Mouse (Mus musculus) hindbrain, postnatal 0 days (tissue): ENCODE measurements around the gene Coch. TPM values are rescaled to one million over a fixed set of nuclear protein-coding genes. Genes with fewer than 3 reads are reported as not detected.

Experiments used
- ATAC-seq: fragments of 200-750 bp; cut with Nextera tagmentation; 2 replicates; pipeline ENCODE4 v1.8.0; 2017; ENCODE audit warnings: mild to moderate bottlenecking, moderate TSS enrichment, moderate library complexity
- DNase-seq: peaks from one replicate; pipeline ENCODE4 v3.0.0-alpha.2; 2015; ENCODE audit warnings: low spot score
- H3K27ac ChIP-seq: fragments of 300-500 bp; sonication (generic); 2 replicates; pipeline ENCODE4 v1.5.1; 2014; ENCODE audit warnings: mild to moderate bottlenecking
- H3K27me3 ChIP-seq: fragments of 300-500 bp; sonication (generic); 2 replicates; pipeline ENCODE4 v1.6.1; 2014; ENCODE audit warnings: low read length, mixed read lengths; ENCODE audit not compliant: insufficient read depth
- H3K36me3 ChIP-seq: fragments of 300-500 bp; sonication (generic); 2 replicates; pipeline ENCODE4 v1.6.1; 2014; ENCODE audit warnings: low read length, mixed read lengths; ENCODE audit not compliant: insufficient read depth
- H3K4me1 ChIP-seq: fragments of 300-500 bp; sonication (generic); 2 replicates; pipeline ENCODE4 v1.6.1; 2014; ENCODE audit warnings: antibody characterized with exemption, low read length, mixed read lengths; ENCODE audit not compliant: insufficient read depth
- H3K4me2 ChIP-seq: fragments of 300-500 bp; sonication (generic); 2 replicates; pipeline ENCODE4 v1.6.1; 2014; ENCODE audit warnings: low read depth, mild to moderate bottlenecking, low read length, moderate library complexity, mixed read lengths
- H3K4me3 ChIP-seq: fragments of 300-500 bp; sonication (generic); 2 replicates; pipeline ENCODE4 v1.5.1; 2014; ENCODE audit warnings: low read length
- H3K9ac ChIP-seq: fragments of 300-500 bp; sonication (generic); replicated peaks from 2 replicates; pipeline ENCODE4 v1.6.1; 2014; ENCODE audit warnings: mild to moderate bottlenecking, low read length, moderate library complexity, mixed read lengths
- H3K9me3 ChIP-seq: fragments of 300-500 bp; sonication (generic); 2 replicates; pipeline ENCODE4 v1.6.1; 2016; ENCODE audit warnings: low read length, mixed read lengths
- CTCF ChIP-seq: IDR thresholded peaks from 2 replicates; pipeline ENCODE4 v1.5.1; 2016; ENCODE audit warnings: antibody characterized with exemption, control low read depth, low read depth
- WGBS: fragments of 180-500 bp; shearing (Covaris S2); extraction: QIAGEN DNeasy Blood & Tissue Kit; methylation state at CpG from one replicate; pipeline ENCODE4 v1.1.7; 2014; 5-methylcytosine and 5-hydroxymethylcytosine counted together
- polyA plus RNA-seq: library from polyadenylated mRNA; unstranded; fragments of >200 nt; fragmentation: Nextera tagmentation; extraction: Ambion mirVana; gene quantifications from 2 replicates; pipeline ENCODE4 v1.2.1, GENCODE M21; 2015
- total RNA-seq: library from RNA; depleted of rRNA; stranded (reverse); fragments of >200 nt; gene quantifications from 2 replicates; pipeline ENCODE4 v1.2.3, GENCODE M21; 2014; rRNA removed

Coch gene
- total RNA-seq (28.5 and 50.7 TPM in 2 replicates), polyA plus RNA-seq (23.8 and 25.2 TPM in 2 replicates)

- peak within 1 kb of the TSS; percentile 56 for H3K9ac ChIP-seq
- no peaks in the 10 kb centered on the region for H3K4me1 ChIP-seq
- WGBS = under 1% methylated on average over 62 of the region's 79 CpGs
- TF ChIP-seq CTCF = no peak
- no peaks in the 10 kb centered on the region for H3K36me3 ChIP-seq
- no peaks in the 10 kb centered on the region for H3K9me3 ChIP-seq
- DNase-seq (peak; percentile 50), ATAC-seq (peak; percentile 88)
- peak within 1 kb of the TSS; percentile 73 for H3K4me3 ChIP-seq
- H3K4me2 ChIP-seq = peak within 1 kb of the TSS; percentile 93
- 0 out of 2 replicates have a peak, but pooled peaks cover 2% of the 10 kb centered on the region for H3K27me3 ChIP-seq
- H3K27ac ChIP-seq = no peak within 1 kb of the TSS
These were observed at the start of gene Coch for GRCm38 (mm10) chr12:51593229-51594029. Gene Coch (plus strand): TSS chr12:51593341.

GRCm38 (mm10) chr12:51543402-51543960 is 49.7 kb upstream of the Coch start:
- Histone ChIP-seq H3K4me1 (no peaks in the 10 kb centered on the region), H3K36me3 (no peaks in the 10 kb centered on the region), H3K4me3 (no peak overlapping the region), H3K9ac (no peak overlapping the region), H3K9me3 (no peaks in the 10 kb centered on the region), H3K27me3 (no peaks in the 10 kb centered on the region), H3K4me2 (no peak overlapping the region), H3K27ac (no peak overlapping the region)
- DNase-seq = no peak
- WGBS = 71% methylated on average over 9 of the region's 9 CpGs
- no peak for ATAC-seq
- TF ChIP-seq CTCF = no peak

GRCm38 (mm10) chr12:51555041-51555440 is 38.1 kb upstream of the Coch start:
- Histone ChIP-seq H3K27me3 (no peaks in the 10 kb centered on the region), H3K4me1 (no peaks in the 10 kb centered on the region), H3K36me3 (no peaks in the 10 kb centered on the region), H3K4me2 (no peak overlapping the region), H3K27ac (no peak overlapping the region), H3K9ac (no peak overlapping the region), H3K4me3 (no peak overlapping the region), H3K9me3 (no peaks in the 10 kb centered on the region)
- WGBS = 76% methylated on average over 1 of the region's 1 CpGs
- TF ChIP-seq CTCF = no peak
- no peak for DNase-seq
- no peak for ATAC-seq

GRCm38 (mm10) chr12:51561416-51561815 is 31.7 kb upstream of the Coch start:
- Histone ChIP-seq H3K27ac (no peak overlapping the region), H3K9ac (no peak overlapping the region), H3K4me3 (no peak overlapping the region), H3K4me1 (no peaks in the 10 kb centered on the region), H3K36me3 (no peaks in the 10 kb centered on the region), H3K27me3 (no peaks in the 10 kb centered on the region), H3K4me2 (no peak overlapping the region), H3K9me3 (0 out of 2 replicates have a peak, but pooled peaks cover 4% of the 10 kb centered on the region)
- no peak for ATAC-seq
- no peak for DNase-seq
- 58% methylated on average over 9 of the region's 9 CpGs for WGBS
- TF ChIP-seq CTCF = no peak

GRCm38 (mm10) chr12:51567225-51567624 is 25.9 kb upstream of the Coch start:
- Histone ChIP-seq H3K36me3 (no peaks in the 10 kb centered on the region), H3K9me3 (0 out of 2 replicates have a peak, but pooled peaks cover 4% of the 10 kb centered on the region), H3K27me3 (no peaks in the 10 kb centered on the region), H3K4me2 (no peak overlapping the region), H3K9ac (no peak overlapping the region), H3K4me3 (no peak overlapping the region), H3K27ac (no peak overlapping the region), H3K4me1 (no peaks in the 10 kb centered on the region)
- 80% methylated on average over 7 of the region's 7 CpGs for WGBS
- ATAC-seq (no peak), DNase-seq (no peak)
- TF ChIP-seq CTCF = no peak

GRCm38 (mm10) chr12:51569472-51569871 is 23.7 kb upstream of the Coch start:
- Histone ChIP-seq H3K4me1 (no peaks in the 10 kb centered on the region), H3K36me3 (no peaks in the 10 kb centered on the region), H3K9me3 (0 out of 2 replicates have a peak, but pooled peaks cover 4% of the 10 kb centered on the region), H3K27ac (no peak overlapping the region), H3K4me2 (no peak overlapping the region), H3K27me3 (no peaks in the 10 kb centered on the region), H3K9ac (no peak overlapping the region), H3K4me3 (no peak overlapping the region)
- no peak for TF ChIP-seq CTCF
- 87% methylated on average over 8 of the region's 8 CpGs for WGBS
- no peak for DNase-seq
- no peak for ATAC-seq
